Mouse (Mus musculus) E14TG2a.4 (cell line): ENCODE data around the gene Rab24.

Experiments
- CTCF ChIP-seq: conservative IDR thresholded peaks from 2 replicates; pipeline ENCODE4 v1.5.1; 2014; ENCODE audit warnings: low read length
- NANOG ChIP-seq: IDR thresholded peaks from 2 replicates; pipeline ENCODE4 v1.6.1; 2014; ENCODE audit warnings: borderline replicate concordance, low read length, mixed read lengths
- POU5F1 ChIP-seq: IDR thresholded peaks from 2 replicates; pipeline ENCODE4 v1.6.1; 2014; ENCODE audit warnings: low read length, borderline replicate concordance

- TF ChIP-seq CTCF (no peak), NANOG (no peak), POU5F1 (no peak)
These were observed 6.8 kb downstream of the Rab24 start for GRCm38 (mm10) chr13:55314891-55315412.
